Mouse (Mus musculus) heart, embryonic 16.5 days (tissue): ENCODE measurements at regions not wholly inside any gene's neighbourhood (a gene's known extent, or its start where the extent isn't known, plus 50 kb on each side); places are given as distances from the start of the nearest gene placed in this dataset.

Source experiments
- ATAC-seq: fragments of 200-750 bp; cut with Nextera tagmentation; replicated peaks from 2 replicates; pipeline ENCODE4 v1.8.0; 2017; ENCODE audit warnings: moderate number of reproducible peaks; ENCODE audit not compliant: insufficient read depth, low FRiP score; ENCODE audit errors: extremely low read depth
- H3K27ac ChIP-seq: fragments of 300-500 bp; sonication (generic); 2 replicates; pipeline ENCODE4 v1.5.1; 2014; ENCODE audit warnings: mild to moderate bottlenecking, low read length, control low read depth, moderate library complexity
- H3K27me3 ChIP-seq: fragments of 300-500 bp; sonication (generic); 2 replicates; pipeline ENCODE4 v1.6.1; 2014; ENCODE audit warnings: low read length, mixed read lengths; ENCODE audit not compliant: control insufficient read depth, insufficient read depth
- H3K36me3 ChIP-seq: fragments of 300-500 bp; sonication (generic); 2 replicates; pipeline ENCODE4 v1.6.1; 2014; ENCODE audit not compliant: control insufficient read depth, insufficient read depth
- H3K4me1 ChIP-seq: fragments of 300-500 bp; sonication (generic); 2 replicates; pipeline ENCODE4 v1.6.1; 2014; ENCODE audit warnings: low read length, mixed read lengths; ENCODE audit not compliant: control insufficient read depth, insufficient read depth
- H3K4me2 ChIP-seq: fragments of 300-500 bp; sonication (generic); 2 replicates; pipeline ENCODE4 v1.6.1; 2014; ENCODE audit warnings: low read depth, mild to moderate bottlenecking, control low read depth, low read length
- H3K4me3 ChIP-seq: fragments of 300-500 bp; sonication (generic); 2 replicates; pipeline ENCODE4 v1.5.1; 2014; ENCODE audit warnings: mild to moderate bottlenecking, control low read depth, low read length
- H3K9ac ChIP-seq: fragments of 300-500 bp; sonication (generic); 2 replicates; pipeline ENCODE4 v1.6.1; 2014; ENCODE audit warnings: low read length, control low read depth
- H3K9me3 ChIP-seq: fragments of 300-500 bp; sonication (generic); replicated peaks from 2 replicates; pipeline ENCODE4 v1.6.1; 2016; ENCODE audit warnings: low read length; ENCODE audit not compliant: control insufficient read depth
- WGBS: fragments of 180-500 bp; shearing (Covaris S2); extraction: QIAGEN DNeasy Blood & Tissue Kit; methylation state at CpG from one replicate; pipeline ENCODE4 v1.1.7; 2014; 5-methylcytosine and 5-hydroxymethylcytosine counted together

DNA sequence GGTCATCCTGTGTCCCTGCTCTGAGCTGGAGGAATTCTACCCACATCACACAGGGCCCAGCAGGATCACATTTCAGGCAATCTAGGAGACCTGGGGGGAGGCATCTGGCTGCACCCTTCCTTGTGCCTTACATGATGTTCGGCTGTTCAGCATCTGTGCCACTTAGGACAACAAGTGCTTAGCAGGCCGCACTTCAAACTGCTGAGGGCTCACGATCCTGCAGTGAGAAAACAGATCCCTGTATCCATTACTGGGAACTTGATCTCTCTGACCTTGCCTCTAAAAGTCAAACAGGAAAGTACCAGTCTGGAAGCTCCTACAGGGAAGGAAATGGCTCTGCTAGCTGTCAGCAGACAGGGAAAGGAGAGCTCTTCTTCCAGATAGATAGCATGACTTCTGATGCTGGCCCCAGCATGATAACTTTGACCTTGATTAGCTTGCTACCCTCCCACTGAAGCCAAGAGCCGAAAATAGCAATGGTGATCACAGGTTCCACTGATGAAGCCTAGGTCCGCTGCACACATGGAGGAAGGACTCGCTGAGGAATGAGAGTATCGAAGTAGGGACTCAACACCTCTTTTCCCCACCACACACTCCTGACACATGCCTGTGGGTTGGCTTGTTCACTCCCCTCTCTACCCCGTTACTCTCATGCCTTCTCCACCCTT, 170.7 kb upstream of the Irx1 start:
- peak; percentile 81 for ATAC-seq

DNA sequence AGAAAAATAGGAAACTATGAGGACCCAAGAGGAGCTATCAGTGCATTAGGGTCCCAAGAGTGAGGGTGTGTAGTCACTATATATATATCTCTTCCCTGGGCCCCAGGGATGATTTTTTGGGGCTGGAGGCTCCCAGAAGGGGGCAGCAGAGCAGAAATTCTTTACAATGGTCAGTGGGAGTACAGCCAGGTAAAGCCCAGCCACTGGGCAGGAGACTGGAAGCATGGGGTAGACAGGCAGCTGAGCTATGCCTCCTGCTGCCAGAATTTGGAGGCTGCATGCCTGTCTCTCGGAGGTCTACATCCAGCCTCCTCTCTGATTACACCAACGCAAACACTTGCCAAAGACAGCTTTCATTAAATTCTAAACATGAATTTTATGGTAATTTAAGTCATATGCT, 202.7 kb upstream of the Irx1 start:
- WGBS, result 64% methylated on average over 2 of the region's 2 CpGs
- Histone ChIP-seq H3K27me3 (no peaks in the 10 kb centered on the region), H3K27ac (no peak overlapping the region)

More for the DNA sequence above, 170.7 kb upstream of the Irx1 start:
- H3K4me2 ChIP-seq, result no peak overlapping the region
- no peaks in the 10 kb centered on the region for H3K36me3 ChIP-seq
- no peak overlapping the region for H3K9ac ChIP-seq
- H3K27me3 ChIP-seq, result no peaks in the 10 kb centered on the region
- no peaks in the 10 kb centered on the region for H3K9me3 ChIP-seq
- H3K4me3 ChIP-seq, result no peak overlapping the region
- peak overlapping the region; percentile 87 for H3K27ac ChIP-seq
- peaks cover 26% of the 10 kb centered on the region for H3K4me1 ChIP-seq
- WGBS, result 15% methylated on average over 8 of the region's 8 CpGs

DNA sequence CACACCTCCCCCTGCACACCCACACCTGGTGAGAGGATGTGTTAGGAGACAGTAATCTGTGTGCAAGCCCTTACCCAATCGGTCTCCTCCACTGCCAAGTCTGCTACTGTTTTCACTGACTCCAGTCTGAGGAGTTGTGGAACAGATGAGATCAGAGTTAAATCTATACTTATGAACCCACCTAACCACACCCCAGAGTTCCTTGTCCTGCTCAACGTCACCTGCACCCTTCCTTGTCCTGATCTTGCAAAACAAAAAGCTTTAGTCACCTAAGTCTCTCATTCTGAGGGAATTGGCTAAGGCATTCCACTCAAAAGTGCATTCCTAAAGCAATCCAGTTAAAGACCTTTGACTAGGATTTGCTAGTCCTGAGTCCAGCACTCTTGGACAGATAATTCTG, 203.9 kb upstream of the Irx1 start:
- no peak overlapping the region for H3K27ac ChIP-seq
- WGBS, result 68% methylated on average over 2 of the region's 2 CpGs
- ATAC-seq, result no peak
- H3K4me2 ChIP-seq, result no peak overlapping the region
- H3K4me3 ChIP-seq, result no peak overlapping the region
- H3K4me1 ChIP-seq, result no peaks in the 10 kb centered on the region
- H3K9me3 ChIP-seq, result no peaks in the 10 kb centered on the region
- H3K9ac ChIP-seq, result no peak overlapping the region
- H3K36me3 ChIP-seq, result no peaks in the 10 kb centered on the region
- no peaks in the 10 kb centered on the region for H3K27me3 ChIP-seq

More for the DNA sequence above, 202.7 kb upstream of the Irx1 start:
- no peak for ATAC-seq
- Histone ChIP-seq H3K9ac (no peak overlapping the region), H3K4me3 (no peak overlapping the region), H3K4me2 (no peak overlapping the region), H3K4me1 (peaks cover 4% of the 10 kb centered on the region), H3K9me3 (no peaks in the 10 kb centered on the region), H3K36me3 (no peaks in the 10 kb centered on the region)

DNA sequence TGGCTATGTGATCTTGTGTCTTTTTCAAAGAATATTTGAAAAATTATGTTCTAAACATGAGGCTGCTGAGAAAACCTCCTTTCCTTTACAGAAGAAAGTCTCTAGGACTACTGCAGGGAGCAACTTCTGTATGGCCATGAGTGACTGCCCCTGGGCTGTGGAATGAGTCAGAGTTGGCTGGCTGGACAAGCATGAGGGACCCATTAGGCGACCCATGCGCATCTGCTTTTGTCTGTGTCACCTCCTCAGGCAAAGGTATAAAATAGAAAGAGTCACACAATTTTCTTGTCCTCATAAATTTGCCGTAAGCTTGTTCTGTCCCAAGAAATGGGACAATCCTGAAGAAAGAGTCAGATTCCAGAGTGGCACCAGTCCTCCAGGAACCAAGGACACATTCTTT, 220.1 kb upstream of the Irx1 start:
- Histone ChIP-seq H3K27me3 (no peaks in the 10 kb centered on the region), H3K9me3 (no peaks in the 10 kb centered on the region), H3K4me3 (no peak overlapping the region), H3K4me1 (no peaks in the 10 kb centered on the region), H3K9ac (no peak overlapping the region), H3K27ac (no peak overlapping the region), H3K36me3 (no peaks in the 10 kb centered on the region), H3K4me2 (no peak overlapping the region)
- 84% methylated on average over 3 of the region's 3 CpGs for WGBS
- no peak for ATAC-seq

DNA sequence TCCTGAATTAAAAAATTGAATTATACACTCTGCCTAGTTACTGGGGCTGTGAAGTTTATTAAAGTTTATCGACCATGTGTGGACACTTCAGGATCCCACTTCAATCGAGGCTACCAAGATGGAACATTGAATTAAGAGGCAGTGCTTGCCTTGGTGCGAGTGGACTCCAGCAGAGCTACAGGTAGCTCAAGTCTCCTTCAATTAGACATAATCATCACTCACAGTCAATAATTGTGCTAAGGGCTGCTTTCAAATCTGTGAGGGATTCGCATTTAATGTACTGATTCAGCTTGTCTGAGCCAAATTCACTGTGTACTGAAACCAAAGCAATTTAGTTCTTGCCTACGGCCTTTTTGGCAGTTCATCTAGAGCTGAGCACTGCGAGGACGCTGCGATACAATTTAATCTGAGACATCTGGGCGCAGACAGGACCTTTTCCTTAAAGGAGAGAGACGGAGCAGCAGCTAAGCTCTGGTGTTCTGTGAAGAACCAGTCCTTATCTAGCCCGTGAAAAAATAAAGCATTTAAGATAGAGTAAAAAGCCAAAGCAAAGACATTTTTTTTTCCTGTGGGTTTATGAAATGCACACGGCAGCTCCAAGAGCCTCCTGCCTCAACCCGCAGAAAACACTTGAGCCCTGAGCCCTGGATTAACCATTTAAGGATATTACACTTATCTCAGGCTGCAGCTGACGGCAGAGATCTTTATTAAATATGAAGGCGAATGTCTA, 220.8 kb upstream of the Irx1 start:
- no peak overlapping the region for H3K9ac ChIP-seq
- H3K4me2 ChIP-seq, result no peak overlapping the region
- H3K27me3 ChIP-seq, result no peaks in the 10 kb centered on the region
- H3K36me3 ChIP-seq, result no peaks in the 10 kb centered on the region
- WGBS, result 64% methylated on average over 15 of the region's 15 CpGs
- no peaks in the 10 kb centered on the region for H3K4me1 ChIP-seq
- no peak overlapping the region for H3K27ac ChIP-seq
- no peak overlapping the region for H3K4me3 ChIP-seq
- H3K9me3 ChIP-seq, result no peaks in the 10 kb centered on the region
- no peak for ATAC-seq

DNA sequence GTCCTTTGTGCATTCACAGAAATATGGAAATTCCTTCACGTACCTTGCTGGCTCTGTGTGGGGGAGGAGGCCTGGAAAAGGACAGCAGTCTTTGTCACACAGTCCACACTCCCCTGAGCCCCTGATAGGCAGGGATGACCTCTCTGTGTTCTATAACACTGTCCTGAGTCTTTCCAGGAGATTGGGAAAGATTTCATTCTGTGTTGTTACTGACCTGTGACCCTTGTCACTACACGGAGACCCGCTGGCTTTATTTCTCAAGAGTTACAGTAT, 221.3 kb upstream of the Irx1 start:
- ATAC-seq, result no peak
- H3K36me3 ChIP-seq, result no peaks in the 10 kb centered on the region
- no peaks in the 10 kb centered on the region for H3K9me3 ChIP-seq
- WGBS, result 83% methylated on average over 3 of the region's 3 CpGs
- H3K27ac ChIP-seq, result no peak overlapping the region
- H3K4me1 ChIP-seq, result no peaks in the 10 kb centered on the region
- no peak overlapping the region for H3K9ac ChIP-seq
- no peak overlapping the region for H3K4me2 ChIP-seq
- no peak overlapping the region for H3K4me3 ChIP-seq
- H3K27me3 ChIP-seq, result no peaks in the 10 kb centered on the region

DNA sequence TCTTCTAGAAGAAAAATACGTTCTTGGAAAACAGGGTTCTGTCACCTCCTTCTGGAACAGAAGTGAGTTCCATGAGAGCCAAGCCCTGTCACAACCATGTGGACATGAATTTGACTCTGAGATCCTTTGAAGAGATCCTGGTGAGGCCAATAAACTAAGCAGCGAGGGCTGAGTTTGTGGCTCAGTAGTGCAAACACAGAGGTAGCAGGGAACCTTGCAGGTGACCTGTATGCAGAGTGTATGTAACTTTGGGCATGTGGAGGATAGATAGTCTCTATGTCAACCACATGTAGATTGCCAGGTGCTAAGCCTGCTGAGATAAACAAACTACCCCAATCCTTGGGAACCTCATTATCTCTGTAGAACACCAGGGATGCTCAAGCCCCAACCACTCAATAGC, 232.4 kb upstream of the Irx1 start:
- H3K36me3 ChIP-seq, result no peaks in the 10 kb centered on the region
- WGBS, result 86% methylated on average over 2 of the region's 2 CpGs

DNA sequence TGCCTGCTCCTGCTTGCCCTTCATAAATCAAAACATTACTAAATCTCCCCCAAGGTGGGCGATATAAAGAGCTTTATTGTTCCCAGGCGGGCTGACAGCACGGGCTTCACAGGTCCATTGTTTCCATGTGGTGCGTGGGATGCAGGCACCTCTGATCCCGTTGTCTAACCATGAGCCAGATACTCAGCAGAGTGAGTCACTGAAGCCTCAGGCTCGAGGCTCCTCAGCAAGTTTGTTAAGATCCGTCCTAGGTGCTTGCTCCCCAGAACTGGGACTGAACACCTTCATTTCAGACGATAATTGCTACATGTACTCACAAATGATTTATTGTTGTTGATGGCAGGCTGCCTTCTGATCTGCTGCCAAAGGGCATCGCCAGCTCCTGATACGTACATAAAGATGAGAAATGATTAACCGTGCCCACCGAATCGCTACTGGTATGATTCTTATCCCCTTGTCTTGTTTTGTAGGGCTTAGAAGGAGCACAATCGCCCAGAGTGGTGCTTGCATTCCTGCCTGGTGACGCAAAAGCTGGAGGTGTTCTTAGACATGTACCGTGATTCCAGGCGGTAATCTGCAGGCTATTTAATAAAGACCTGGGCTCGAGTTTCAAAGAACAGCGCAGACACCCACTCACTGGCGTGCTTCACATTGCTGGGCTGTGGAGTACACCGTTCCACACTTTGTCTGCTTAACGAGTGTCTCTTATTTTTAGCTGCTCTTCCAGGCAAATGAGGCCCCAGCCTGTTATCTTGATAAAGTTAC, 235.0 kb upstream of the Irx1 start:
- 21% methylated on average over 22 of the region's 22 CpGs for WGBS
- Histone ChIP-seq H3K4me1 (peaks cover 16% of the 10 kb centered on the region), H3K9me3 (no peaks in the 10 kb centered on the region), H3K4me3 (peak overlapping the region; percentile 26), H3K4me2 (peak overlapping the region; percentile 57), H3K36me3 (no peaks in the 10 kb centered on the region), H3K27me3 (no peaks in the 10 kb centered on the region), H3K9ac (peak overlapping the region; percentile 49), H3K27ac (peak overlapping the region; percentile 68)
- peak; percentile 81 for ATAC-seq

More for the DNA sequence above, 232.4 kb upstream of the Irx1 start:
- no peak overlapping the region for H3K4me3 ChIP-seq
- peaks cover 16% of the 10 kb centered on the region for H3K4me1 ChIP-seq
- H3K27me3 ChIP-seq, result no peaks in the 10 kb centered on the region
- no peak overlapping the region for H3K27ac ChIP-seq
- no peak overlapping the region for H3K9ac ChIP-seq
- no peak for ATAC-seq
- 0 out of 2 replicates have a peak, but pooled peaks cover 2% of the 10 kb centered on the region for H3K9me3 ChIP-seq
- no peak overlapping the region for H3K4me2 ChIP-seq

DNA sequence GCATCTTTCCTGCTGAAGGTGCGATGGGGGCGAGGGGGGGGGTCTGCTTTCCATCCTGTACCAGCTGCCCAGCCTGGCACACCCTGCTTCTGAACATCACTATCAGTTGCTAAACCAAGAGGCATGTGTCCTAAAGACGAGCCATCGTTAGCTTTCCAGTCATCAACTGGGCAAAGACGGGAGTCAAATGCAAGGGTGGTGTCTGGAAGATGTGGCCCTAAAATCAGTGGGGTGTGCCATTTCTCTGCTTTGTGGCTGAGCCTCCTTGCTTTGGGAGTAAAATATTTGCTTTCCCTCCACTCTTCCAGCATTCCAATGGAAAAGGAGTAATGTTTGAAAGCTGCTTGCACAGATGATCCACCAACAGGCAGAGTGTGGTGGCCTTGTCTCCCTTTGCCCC, 246.0 kb upstream of the Irx1 start:
- ATAC-seq, result no peak
- Histone ChIP-seq H3K27ac (no peak overlapping the region), H3K9me3 (no peaks in the 10 kb centered on the region), H3K4me2 (no peak overlapping the region), H3K4me3 (no peak overlapping the region), H3K4me1 (peaks cover 6% of the 10 kb centered on the region; the same call in 1 of the 2 replicates), H3K9ac (no peak overlapping the region), H3K27me3 (no peaks in the 10 kb centered on the region), H3K36me3 (no peaks in the 10 kb centered on the region)
- 81% methylated on average over 5 of the region's 5 CpGs for WGBS
